Mouse (Mus musculus) liver, embryonic 14.5 days (tissue): Measurements from ENCODE around the gene Spata25.

Experiments used
- CTCF ChIP-seq: IDR thresholded peaks from 2 replicates; pipeline ENCODE4 v1.5.1; 2016; ENCODE audit warnings: antibody characterized with exemption, low read depth, control low read depth
- EP300 ChIP-seq: IDR thresholded peaks from 2 replicates; pipeline ENCODE4 v1.6.1; 2016; ENCODE audit warnings: antibody characterized with exemption, low read depth

- TF ChIP-seq CTCF (no peak), EP300 (no peak)
Measured at GRCm38 (mm10) chr2:164781876-164782275, 46.5 kb downstream of the Spata25 start.
